Comparison of ENCODE assay signal across 10 mouse cellular contexts in genomic region chr14:122068801-122069695, GRCm38 (mm10). TPM values are rescaled to one million over a fixed set of nuclear protein-coding genes. Genes with fewer than 3 reads are reported as not detected.
A peak's percentile ranks its signal among the peaks of the same experiment; 100 is the strongest.
DNase-seq lines count a peak whose midpoint lies in the region; ATAC-seq and TF ChIP-seq lines count a peak whose summit lies in the region.
"Had no signal": no experiment of that assay in that cellular context is flagged by ENCODE, and none has a peak within 500 bp of the region (broad histone marks: within the 10 kb centered on the region; RNA-seq: fewer than 3 reads in every experiment).

No protein-coding gene starts in this region.

- ATAC-seq in lung, embryonic 16.5 days (ENCODE audit: low read depth): peak; percentile 28
- peak; percentile 68 for ATAC-seq in heart, embryonic 14.5 days (ENCODE audit: insufficient number of reproducible peaks, insufficient read depth, low FRiP score, low read depth)
- ATAC-seq: activated CD4-positive, CD25-positive, alpha-beta regulatory T cell, adult 4 months had no signal

- TF ChIP-seq POLR2A in lung, adult 2 months (IDR thresholded peaks at IDR 0.05; ENCODE audit: borderline replicate concordance, extremely low read depth, low read depth, low read length): no peak

- no peak overlapping the region for H3K4me3 ChIP-seq in lung, embryonic 16.5 days (ENCODE audit: low read length)
- H3K4me3 ChIP-seq in lung, adult 2 months (replicated peaks; ENCODE audit: extremely low read depth, low read depth, low read length): no peak overlapping the region
- H3K4me3 ChIP-seq in heart, embryonic 14.5 days (ENCODE audit: control insufficient read depth in 1 of 2, insufficient read depth in 1 of 2, low read depth in 1 of 2, low read length in 2 of 2): no peak overlapping the region

- H3K27me3 ChIP-seq in lung, embryonic 16.5 days (ENCODE audit: control insufficient read depth, insufficient read depth, low read depth, low read length): no peaks in the 10 kb centered on the region
- peaks cover 76% of the 10 kb centered on the region for H3K27me3 ChIP-seq in heart, embryonic 14.5 days (ENCODE audit: control insufficient read depth, insufficient read depth, low read length)

- no peak overlapping the region for H3K9ac ChIP-seq in lung, embryonic 16.5 days (ENCODE audit: low read length)
- H3K9ac ChIP-seq in heart, embryonic 14.5 days (ENCODE audit: low read length): no peak overlapping the region

- H3K4me2 ChIP-seq in lung, embryonic 16.5 days (ENCODE audit: low read depth, low read length): no peak overlapping the region
- peak overlapping the region; percentile 37 for H3K4me2 ChIP-seq in heart, embryonic 14.5 days (ENCODE audit: low read length)

- intact Hi-C loops in left cerebral cortex, postnatal 4 days (cut with DNase I): no loop called here

- no peaks in the 10 kb centered on the region for H3K9me3 ChIP-seq in lung, embryonic 16.5 days (ENCODE audit: control insufficient read depth, low read length)
- no peaks in the 10 kb centered on the region for H3K9me3 ChIP-seq in heart, embryonic 14.5 days (ENCODE audit: control insufficient read depth, low read length)

- peaks cover 5% of the 10 kb centered on the region; the same call in 1 of the 2 replicates for H3K4me1 ChIP-seq in lung, embryonic 16.5 days (replicated peaks; ENCODE audit: control insufficient read depth, insufficient read depth, low read length)
- H3K4me1 ChIP-seq in lung, adult 2 months (ENCODE audit: control insufficient read depth, insufficient read depth, low read length): peaks cover 6% of the 10 kb centered on the region; the same call in 1 of the 2 replicates
- peaks cover 16 to 18% of the 10 kb centered on the region in 2 experiments for H3K4me1 ChIP-seq in heart, embryonic 14.5 days (ENCODE audit: control insufficient read depth in 2 of 2, insufficient read depth in 2 of 2, low read length in 2 of 2)

- H3K36me3 ChIP-seq in lung, embryonic 16.5 days (ENCODE audit: control insufficient read depth, insufficient read depth, low read length): no peaks in the 10 kb centered on the region
- H3K36me3 ChIP-seq in heart, embryonic 14.5 days (ENCODE audit: control insufficient read depth, insufficient read depth, low read length): no peaks in the 10 kb centered on the region

- DNase-seq in lung, adult 2 months: no peak
- peak; percentile 25 to 50 for DNase-seq in heart, adult 18-20 months
- peak; percentile 43 for DNase-seq in retina, embryonic 14.5 days (ENCODE audit: low spot score)
- DNase-seq in layer of hippocampus, postnatal 25 days (ENCODE audit: extremely low spot score in 1 of 2, low spot score in 1 of 2): no peak
- DNase-seq in left cerebral cortex, postnatal 4 days: no peak

- peak overlapping the region; percentile 10; the same call in 1 of the 2 replicates for H3K27ac ChIP-seq in lung, embryonic 16.5 days (ENCODE audit: low read length)
- peak overlapping the region; percentile 18 to 43; a peak in 1 of 4 replicates for H3K27ac ChIP-seq in heart, embryonic 14.5 days (replicated peaks in 1 of 2; ENCODE audit: control insufficient read depth in 1 of 2, insufficient read depth in 1 of 2, low read depth in 2 of 2, low read length in 2 of 2)
- H3K27ac ChIP-seq: macrophage had no signal

- no peak for TF ChIP-seq CTCF in lung, adult 2 months (IDR thresholded peaks at IDR 0.05; ENCODE audit: insufficient read depth, low read length)

- 22% methylated on average over 11 of the region's 11 CpGs for WGBS in lung, embryonic 16.5 days
- whole genome bisulfite sequencing in lung, adult 2 months: 41% methylated on average over 11 of the region's 11 CpGs
- 12% methylated on average over 11 of the region's 11 CpGs for WGBS in heart, embryonic 14.5 days

RNA-seq across cellular contexts. Expression of gene Timm8a2, which starts 34.6 kb away (rescaled TPM):
- polyA plus RNA-seq in lung, embryonic 16.5 days (2015; fragmentation: Nextera tagmentation; extraction: Ambion mirVana): not detected in 2 replicates
- not detected in 2 replicates for polyA plus RNA-seq in lung, adult 2 months (2012; rRNA removed)
- not detected for total RNA-seq in heart, adult 18-20 months (2021)
- not detected in 2 replicates for polyA plus RNA-seq in heart, embryonic 14.5 days (2014; fragmentation: Nextera tagmentation; extraction: Ambion mirVana)
- total RNA-seq in layer of hippocampus, postnatal 25 days (2021): under 1 TPM in 1 of 2 experiments, not detected in 1; 0.56 TPM
- under 1 TPM in 1 of 2 experiments, not detected in 1; 0.44 TPM for total RNA-seq in left cerebral cortex, postnatal 4 days (2021)
- total RNA-seq: heart, postnatal 36 days had no signal
- polyA plus RNA-seq: activated CD4-positive, CD25-positive, alpha-beta regulatory T cell, adult 4 months; macrophage had no signal

RNA-seq across cellular contexts. Expression of gene Tm9sf2, which starts 37.8 kb away (rescaled TPM):
- polyA plus RNA-seq in lung, embryonic 16.5 days (2015; fragmentation: Nextera tagmentation; extraction: Ambion mirVana): 176 and 186 TPM in 2 replicates
- polyA plus RNA-seq in lung, adult 2 months (2012; rRNA removed): 188 and 246 TPM in 2 replicates
- 100 to 1,000 TPM; 130 to 139 TPM for total RNA-seq in heart, adult 18-20 months (2021)
- polyA plus RNA-seq in heart, embryonic 14.5 days (2014; fragmentation: Nextera tagmentation; extraction: Ambion mirVana): 133 TPM in 2 replicates
- 100 to 1,000 TPM in 1 of 2 experiments, 10 to 100 TPM in 1; 97.4 to 112 TPM for total RNA-seq in layer of hippocampus, postnatal 25 days (2021)
- total RNA-seq in left cerebral cortex, postnatal 4 days (2021): 10 to 100 TPM; 68.4 to 71.7 TPM

Comparison
In these comparisons a context has a peak if more than half of its experiments do, and no peak if none do; other contexts are left out.
1. DNase-seq: peak in heart, adult 18-20 months (2 of 2) and retina, embryonic 14.5 days (single experiment); none in lung, adult 2 months (single experiment), layer of hippocampus, postnatal 25 days (0 of 2) and left cerebral cortex, postnatal 4 days (single experiment).